Comparison of ENCODE assay signal across 8 mouse cellular contexts in the genomic region with DNA sequence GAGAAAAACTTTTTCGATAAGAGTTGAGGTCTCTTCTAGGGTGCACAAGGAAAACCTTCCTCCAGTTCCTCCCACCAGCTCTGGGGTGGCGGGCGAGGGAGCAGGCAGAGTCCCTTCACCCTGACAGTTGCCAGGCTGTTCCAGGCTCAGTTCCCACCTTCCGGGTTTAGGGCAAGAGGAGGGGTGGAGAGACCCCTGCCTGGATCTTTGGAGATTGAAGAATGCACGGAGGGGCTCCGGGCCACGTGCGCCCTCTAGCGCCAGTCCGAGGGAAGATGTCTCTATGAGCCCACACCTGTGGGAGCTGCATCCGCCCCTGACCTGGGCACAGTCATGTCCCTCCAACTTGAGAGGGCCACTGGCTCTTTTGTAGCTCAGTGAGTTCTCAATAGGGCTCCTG.
DNase-seq lines count a peak whose midpoint lies in the region; TF ChIP-seq lines count a peak whose summit lies in the region.

No protein-coding gene starts in this region.

- DNase-seq in adrenal gland, postnatal 36 days: peak; percentile 0 to 13
- DNase-seq in adrenal gland, postnatal 4 days (ENCODE audit: low spot score in 2 of 2): no peak
- peak; percentile 18 to 45 for DNase-seq in layer of hippocampus, postnatal 14 days (ENCODE audit: low spot score in 2 of 2)
- DNase-seq in layer of hippocampus, postnatal 36 days: no peak
- peak; percentile 54 for DNase-seq in mesoderm, embryonic 11.5 days (ENCODE audit: low read depth, low spot score)
- DNase-seq in urinary bladder, postnatal 14 days (ENCODE audit: low spot score): no peak
- no peak for DNase-seq in gastrocnemius, adult 18-20 months (ENCODE audit: low spot score)

- TF ChIP-seq CTCF in cortical plate, adult 2 months (IDR thresholded peaks at IDR 0.05; ENCODE audit: extremely low read depth, insufficient read depth, low read length): peak; percentile 54

- no peaks in the 10 kb centered on the region; the same call in 1 of the 2 replicates for H3K4me1 ChIP-seq in cortical plate, adult 2 months (ENCODE audit: control insufficient read depth, insufficient read depth, low read length)

- no peak overlapping the region for H3K27ac ChIP-seq in cortical plate, adult 2 months (ENCODE audit: insufficient read depth, low read length)

- H3K4me3 ChIP-seq in cortical plate, adult 2 months (ENCODE audit: insufficient read depth, low read length): no peak overlapping the region

- TF ChIP-seq POLR2A in cortical plate, adult 2 months (IDR thresholded peaks at IDR 0.05; ENCODE audit: extremely low read depth, insufficient read depth, low read length): no peak

Comparison
In these comparisons a context has a peak if more than half of its experiments do, and no peak if none do; other contexts are left out.
1. DNase-seq: peak in adrenal gland, postnatal 36 days (2 of 2), layer of hippocampus, postnatal 14 days (2 of 2) and mesoderm, embryonic 11.5 days (single experiment); none in adrenal gland, postnatal 4 days (0 of 2), layer of hippocampus, postnatal 36 days (0 of 2), urinary bladder, postnatal 14 days (single experiment) and gastrocnemius, adult 18-20 months (single experiment).